Mouse (Mus musculus) thymus, adult 2 months (tissue): Measurements from ENCODE around the gene Zkscan5. TPM values are rescaled to one million over a fixed set of nuclear protein-coding genes. Genes with fewer than 3 reads are reported as not detected.

Experiments used
- DNase-seq: peaks from one replicate; pipeline ENCODE4 v3.0.0; 2021
- H3K27ac ChIP-seq: fragments of 200-500 bp; 2 replicates; pipeline ENCODE4 v1.5.1; 2012; ENCODE audit warnings: low read length, control low read depth; ENCODE audit not compliant: control insufficient read depth, insufficient read depth
- H3K27me3 ChIP-seq: fragments of 200-500 bp; 2 replicates; pipeline ENCODE4 v1.6.1; 2012; ENCODE audit warnings: mild to moderate bottlenecking, low read length, moderate library complexity, mixed read lengths; ENCODE audit not compliant: control insufficient read depth, insufficient read depth
- H3K36me3 ChIP-seq: fragments of 200-500 bp; 2 replicates; pipeline ENCODE4 v1.6.1; 2012; ENCODE audit warnings: mild to moderate bottlenecking, low read length, moderate library complexity; ENCODE audit not compliant: control insufficient read depth, insufficient read depth
- H3K4me1 ChIP-seq: fragments of 200-500 bp; replicated peaks from 2 replicates; pipeline ENCODE4 v1.6.1; 2012; ENCODE audit warnings: low read length; ENCODE audit not compliant: control insufficient read depth, insufficient read depth
- H3K4me3 ChIP-seq: fragments of 200-500 bp; 2 replicates; pipeline ENCODE4 v1.5.1; 2012; ENCODE audit warnings: mild to moderate bottlenecking, low read length, control low read depth, moderate library complexity; ENCODE audit not compliant: control insufficient read depth, insufficient read depth
- CTCF ChIP-seq: fragments of 200-500 bp; IDR thresholded peaks from 2 replicates; pipeline ENCODE4 v1.5.1; 2012; ENCODE audit warnings: mild to moderate bottlenecking, control low read depth, low read length, moderate library complexity, borderline replicate concordance; ENCODE audit not compliant: control insufficient read depth, poor library complexity, insufficient read depth; ENCODE audit errors: extremely low read depth
- POLR2A ChIP-seq: fragments of 200-500 bp; IDR thresholded peaks from 2 replicates; pipeline ENCODE4 v1.6.1; 2012; ENCODE audit warnings: mild to moderate bottlenecking, low read length, control low read depth, moderate library complexity; ENCODE audit not compliant: control insufficient read depth, poor library complexity, insufficient read depth; ENCODE audit errors: extremely low read depth
- WGBS: fragments of 180-500 bp; shearing (Covaris S2); methylation state at CpG from one replicate; pipeline ENCODE4 v1.1.7; 2018; 5-methylcytosine and 5-hydroxymethylcytosine counted together
- polyA plus RNA-seq: library from polyadenylated mRNA; depleted of rRNA; stranded (reverse); fragments of >200 nt; gene quantifications from 2 replicates; pipeline ENCODE4 v1.2.3, GENCODE M21; 2012

Zkscan5 gene
- polyA plus RNA-seq, 1 experiment, result 5.1 TPM

GRCm38 (mm10) chr5:145212216-145212615, 7.9 kb downstream of the Zkscan5 start:
- no peaks in the 10 kb centered on the region for H3K27me3 ChIP-seq
- H3K36me3 ChIP-seq, result no peaks in the 10 kb centered on the region; the same call in none of the 2 replicates
- WGBS, result 98% methylated on average over 4 of the region's 4 CpGs
- no peaks in the 10 kb centered on the region for H3K4me1 ChIP-seq
- TF ChIP-seq POLR2A (no peak), CTCF (no peak)
- no peak overlapping the region for H3K27ac ChIP-seq
- no peak for DNase-seq
- no peak overlapping the region for H3K4me3 ChIP-seq

GRCm38 (mm10) chr5:145213505-145213904, 9.1 kb downstream of the Zkscan5 start:
- Histone ChIP-seq H3K27ac (no peak overlapping the region), H3K27me3 (no peaks in the 10 kb centered on the region), H3K36me3 (peaks cover 7% of the 10 kb centered on the region), H3K4me3 (no peak overlapping the region), H3K4me1 (no peaks in the 10 kb centered on the region)
- TF ChIP-seq CTCF (no peak), POLR2A (no peak)
- no peak for DNase-seq
- WGBS, result 92% methylated on average over 3 of the region's 3 CpGs

GRCm38 (mm10) chr5:145214679-145215078, 10.3 kb downstream of the Zkscan5 start:
- peaks cover 14% of the 10 kb centered on the region for H3K36me3 ChIP-seq
- no peak for DNase-seq
- H3K4me3 ChIP-seq, result no peak overlapping the region
- TF ChIP-seq POLR2A (no peak), CTCF (no peak)
- no peaks in the 10 kb centered on the region for H3K27me3 ChIP-seq
- H3K27ac ChIP-seq, result no peak overlapping the region
- WGBS, result 86% methylated on average over 4 of the region's 4 CpGs
- no peaks in the 10 kb centered on the region for H3K4me1 ChIP-seq

DNA sequence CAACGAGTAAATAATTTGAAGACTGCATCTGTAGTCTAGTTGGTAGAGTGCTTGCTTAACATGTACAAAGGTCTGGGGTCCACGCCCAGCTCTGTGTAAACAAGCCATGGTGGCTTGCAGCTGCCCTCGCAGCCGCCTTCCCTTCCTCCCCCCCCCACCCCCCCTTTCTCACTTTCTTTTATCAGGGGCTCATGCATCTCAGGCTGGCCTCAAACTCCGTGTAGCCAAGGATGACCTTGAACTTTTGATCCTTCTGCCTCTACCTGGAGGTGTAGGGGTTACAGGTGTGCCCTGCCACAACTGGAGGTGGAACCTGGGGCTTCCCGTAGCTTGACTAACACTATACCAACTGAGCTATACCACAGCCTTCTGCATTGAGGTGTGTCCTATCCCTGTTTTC, 13.4 kb downstream of the Zkscan5 start:
- Histone ChIP-seq H3K4me1 (no peaks in the 10 kb centered on the region), H3K36me3 (peaks cover 31% of the 10 kb centered on the region), H3K4me3 (no peak overlapping the region), H3K27me3 (no peaks in the 10 kb centered on the region), H3K27ac (no peak overlapping the region)
- TF ChIP-seq CTCF, result no peak
- TF ChIP-seq POLR2A, result no peak
- 92% methylated on average over 6 of the region's 6 CpGs for WGBS
- DNase-seq, result no peak

GRCm38 (mm10) chr5:145218206-145218605, 13.8 kb downstream of the Zkscan5 start:
- H3K36me3 ChIP-seq, result peaks cover 31% of the 10 kb centered on the region
- no peak for TF ChIP-seq CTCF
- TF ChIP-seq POLR2A, result no peak
- no peak overlapping the region for H3K27ac ChIP-seq
- no peaks in the 10 kb centered on the region for H3K27me3 ChIP-seq
- no peaks in the 10 kb centered on the region for H3K4me1 ChIP-seq
- 98% methylated on average over 21 of the region's 21 CpGs for WGBS
- DNase-seq, result no peak
- no peak overlapping the region for H3K4me3 ChIP-seq

GRCm38 (mm10) chr5:145218671-145219070, 14.3 kb downstream of the Zkscan5 start:
- no peaks in the 10 kb centered on the region for H3K27me3 ChIP-seq
- peaks cover 31% of the 10 kb centered on the region for H3K36me3 ChIP-seq
- 97% methylated on average over 20 of the region's 20 CpGs for WGBS
- DNase-seq, result no peak
- TF ChIP-seq POLR2A (no peak), CTCF (no peak)
- H3K4me3 ChIP-seq, result no peak overlapping the region
- H3K27ac ChIP-seq, result no peak overlapping the region
- H3K4me1 ChIP-seq, result no peaks in the 10 kb centered on the region

DNA sequence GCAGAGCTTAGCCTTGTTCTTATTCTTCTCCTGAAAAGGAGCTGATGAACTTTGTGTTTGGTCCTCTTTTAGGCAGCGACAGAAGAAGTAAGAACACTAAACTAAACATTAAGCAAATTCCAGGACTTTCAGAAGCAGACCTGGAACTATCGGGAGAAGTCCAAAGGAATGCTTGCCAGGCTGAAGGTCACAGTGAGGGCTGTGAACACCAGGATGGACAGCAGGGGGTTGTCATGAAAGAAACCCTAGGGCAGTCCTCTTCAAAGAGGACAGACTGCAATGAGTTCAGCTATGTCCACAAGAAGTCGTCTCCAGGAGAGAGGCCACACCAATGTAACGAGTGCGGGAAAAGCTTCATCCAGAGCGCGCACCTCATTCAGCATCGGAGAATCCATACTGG, 15.6 kb downstream of the Zkscan5 start:
- H3K27me3 ChIP-seq, result no peaks in the 10 kb centered on the region
- no peak for DNase-seq
- TF ChIP-seq CTCF, result no peak
- TF ChIP-seq POLR2A, result no peak
- H3K27ac ChIP-seq, result no peak overlapping the region
- H3K4me1 ChIP-seq, result no peaks in the 10 kb centered on the region
- WGBS, result over 99% methylated on average over 8 of the region's 8 CpGs
- H3K36me3 ChIP-seq, result peaks cover 31% of the 10 kb centered on the region
- no peak overlapping the region for H3K4me3 ChIP-seq
